Mouse (Mus musculus) gastrocnemius, adult 18-20 months (tissue): ENCODE measurements around the gene Eif4b. TPM values are rescaled to one million over a fixed set of nuclear protein-coding genes. Genes with fewer than 3 reads are reported as not detected.
A peak's percentile ranks its signal among the peaks of the same experiment; 100 is the strongest.

ENCODE experiments used
- DNase-seq: peaks from one replicate; pipeline ENCODE4 v3.0.0; 2021; ENCODE audit warnings: low spot score
- total RNA-seq, 2 experiments: library from RNA; stranded (reverse); gene quantifications; 2 replicates each; pipeline ENCODE4 v1.2.3; 2021

The Eif4b gene
- total RNA-seq, 2 experiments from 2014 or later, result 224 to 227 TPM

DNA sequence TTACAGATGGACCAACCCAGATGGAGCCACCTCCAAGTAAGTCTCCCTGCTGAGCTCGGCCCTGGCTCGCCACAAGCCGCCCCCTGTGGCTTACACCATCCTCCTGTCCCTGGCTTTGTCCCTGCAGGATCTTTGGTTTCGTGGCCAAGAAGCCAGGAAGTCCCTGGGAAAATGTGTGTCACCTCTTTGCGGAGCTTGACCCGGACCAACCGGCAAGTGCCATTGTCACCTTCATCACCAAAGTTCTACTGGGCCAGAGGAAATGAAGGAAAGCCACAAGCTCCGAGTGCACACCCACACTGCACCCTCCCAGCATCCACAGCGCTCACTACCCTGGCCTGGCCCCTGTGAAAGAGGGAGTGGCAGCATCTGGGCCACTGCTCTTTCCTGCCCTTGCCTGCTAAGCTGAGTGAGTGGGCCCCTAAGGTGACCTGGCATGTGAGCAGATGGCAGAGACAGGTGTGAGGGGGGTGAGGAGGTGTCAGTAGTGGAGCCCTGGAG lies 42.2 kb downstream of the Eif4b start:
- no peak for DNase-seq

DNA sequence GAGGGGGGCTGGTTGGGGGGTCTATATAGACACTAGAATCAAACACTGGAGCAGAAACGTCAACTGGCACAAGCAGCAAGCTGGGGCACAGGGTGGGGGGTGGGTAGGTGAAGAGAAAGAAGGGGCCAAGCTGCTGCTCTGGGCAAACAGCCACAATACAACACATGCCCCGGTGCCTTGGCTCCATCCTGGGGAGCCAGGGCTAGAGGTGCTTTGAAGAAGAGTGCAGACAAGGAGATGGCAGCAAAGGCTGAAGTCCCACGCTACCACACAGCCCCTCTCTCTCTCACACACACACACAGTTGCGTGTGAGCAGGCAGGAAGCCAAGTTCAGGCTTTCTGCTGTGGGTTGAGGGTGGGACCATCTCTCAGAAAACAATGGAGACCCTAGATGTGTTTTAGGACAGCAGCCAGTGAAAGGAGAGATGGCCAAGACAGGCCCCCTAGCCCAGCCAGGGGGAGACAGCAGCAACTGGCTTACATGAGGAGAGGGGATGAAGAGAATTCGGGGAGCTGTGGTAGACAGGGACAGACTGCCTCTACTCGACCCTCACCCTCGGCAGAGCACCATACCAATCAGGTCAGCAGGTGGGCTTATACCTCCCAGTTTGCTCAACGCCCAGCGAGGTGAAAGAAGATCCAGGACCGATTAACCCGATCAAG lies 43.3 kb downstream of the Eif4b start:
- no peak for DNase-seq

DNA sequence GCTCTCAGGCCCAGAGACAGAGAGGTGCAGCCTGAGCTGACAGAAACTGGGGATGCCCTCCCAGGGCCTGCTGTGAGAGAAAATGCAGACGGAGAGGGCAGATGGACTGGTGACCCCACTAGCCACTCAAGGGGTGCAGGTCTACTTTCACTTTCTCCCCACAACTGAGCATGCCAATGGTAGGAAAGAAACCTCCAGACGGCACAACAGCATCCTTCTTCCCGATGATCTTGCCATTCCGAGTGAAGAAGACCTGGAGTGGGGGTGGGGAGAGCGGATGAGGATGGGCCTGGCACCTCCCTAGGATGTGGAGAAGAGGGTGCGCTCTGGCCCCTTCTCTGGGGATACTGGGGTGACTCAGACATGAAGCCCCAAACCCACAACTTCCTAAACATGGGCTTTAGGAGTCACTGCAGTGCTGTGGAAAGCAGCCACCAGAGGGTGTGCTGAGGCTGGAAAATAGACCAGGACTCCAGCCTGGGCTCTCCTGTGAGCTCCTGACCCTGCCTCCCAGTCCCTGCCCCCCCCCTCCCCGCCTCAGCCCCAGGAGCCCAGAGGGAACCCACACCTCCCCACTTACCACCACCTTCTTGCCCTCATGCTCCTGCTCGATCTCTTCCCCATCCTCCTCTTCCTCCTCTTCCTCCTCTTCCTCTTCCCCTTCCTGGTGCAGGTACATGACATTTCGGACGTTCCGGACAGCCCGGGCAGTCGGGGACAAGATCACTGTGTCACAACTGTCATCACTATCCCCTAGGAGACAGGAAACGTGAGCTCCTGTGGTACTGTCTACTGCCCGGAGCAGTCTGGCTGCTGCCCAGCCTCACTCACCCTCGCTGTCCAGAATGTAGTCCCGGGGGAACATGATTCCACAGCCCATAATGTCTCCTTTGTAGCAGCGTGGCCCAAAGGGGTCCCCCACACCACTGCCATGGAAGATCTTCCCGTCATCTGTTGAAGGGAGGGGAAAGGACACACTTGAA lies 44.2 kb downstream of the Eif4b start:
- DNase-seq, result peak; percentile 47

DNA sequence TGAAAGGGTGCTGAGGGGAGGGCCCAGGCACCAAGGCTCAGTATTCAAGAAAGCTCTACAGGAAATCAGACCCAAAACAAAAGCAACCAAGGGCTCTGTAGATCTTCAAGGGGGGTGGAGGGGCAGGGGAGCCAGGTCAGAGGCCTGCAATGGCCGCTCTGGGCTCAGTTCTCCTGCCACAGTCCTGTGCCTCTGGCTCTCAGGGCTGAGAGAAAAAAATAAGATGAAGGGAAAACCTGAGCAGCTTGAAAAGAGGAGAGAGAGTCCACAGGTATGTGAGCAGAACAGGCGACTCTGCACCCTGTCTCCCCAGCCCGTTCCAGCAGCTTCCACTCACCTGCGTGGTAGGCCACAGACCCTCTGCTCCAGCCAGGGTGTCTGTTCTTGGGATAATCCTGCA lies 45.0 kb downstream of the Eif4b start:
- no peak for DNase-seq

DNA sequence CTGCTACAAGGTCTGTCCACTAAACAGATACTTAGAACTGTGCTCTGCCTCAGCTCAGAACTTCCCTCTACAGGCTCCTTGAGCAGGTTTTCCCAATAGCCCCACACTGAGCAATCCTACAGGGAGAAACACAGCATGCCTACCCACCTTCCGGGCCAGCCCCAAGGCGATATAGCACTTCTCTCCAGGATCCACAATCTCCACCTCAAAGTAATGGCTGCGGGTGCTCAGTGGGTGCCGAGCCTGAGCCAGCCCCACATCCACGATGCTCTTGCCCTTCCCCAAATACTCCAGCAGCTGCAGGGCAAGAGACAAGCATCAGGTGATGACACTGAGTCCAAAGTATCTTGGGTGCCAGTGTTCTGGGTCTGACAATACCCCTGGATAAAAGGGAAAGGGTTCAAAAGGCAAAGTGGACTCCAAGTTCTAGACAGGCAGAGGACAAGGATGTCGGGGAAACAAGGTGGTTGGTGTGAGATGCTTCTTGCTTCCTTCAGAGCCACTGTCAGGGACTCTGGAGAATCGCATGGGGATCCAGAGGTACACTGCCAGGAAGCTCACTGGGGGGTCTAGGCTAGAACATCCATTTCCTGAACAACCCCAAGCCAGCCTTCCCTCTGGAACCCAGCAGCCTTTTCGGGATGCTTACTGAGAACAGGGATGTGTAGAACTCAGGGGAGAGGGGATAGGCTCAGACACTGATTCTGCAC lies 45.7 kb downstream of the Eif4b start:
- DNase-seq, result no peak

DNA sequence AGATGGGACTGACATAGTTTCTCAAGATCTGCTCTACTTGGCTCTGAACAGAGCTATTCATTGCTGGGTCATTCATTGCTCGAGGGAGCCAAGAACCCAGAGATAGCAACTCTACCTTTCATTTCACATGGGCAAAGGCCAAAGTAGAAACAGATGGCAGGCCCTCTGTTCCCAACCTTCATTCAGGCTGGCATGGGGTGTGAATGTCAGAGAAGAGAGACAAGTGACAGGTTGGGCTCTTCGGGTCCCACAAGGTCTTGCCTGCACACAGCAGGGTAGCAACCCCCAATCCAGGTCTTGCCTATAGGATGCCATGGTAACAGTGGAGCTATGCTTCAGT lies 46.2 kb downstream of the Eif4b start:
- no peak for DNase-seq

DNA sequence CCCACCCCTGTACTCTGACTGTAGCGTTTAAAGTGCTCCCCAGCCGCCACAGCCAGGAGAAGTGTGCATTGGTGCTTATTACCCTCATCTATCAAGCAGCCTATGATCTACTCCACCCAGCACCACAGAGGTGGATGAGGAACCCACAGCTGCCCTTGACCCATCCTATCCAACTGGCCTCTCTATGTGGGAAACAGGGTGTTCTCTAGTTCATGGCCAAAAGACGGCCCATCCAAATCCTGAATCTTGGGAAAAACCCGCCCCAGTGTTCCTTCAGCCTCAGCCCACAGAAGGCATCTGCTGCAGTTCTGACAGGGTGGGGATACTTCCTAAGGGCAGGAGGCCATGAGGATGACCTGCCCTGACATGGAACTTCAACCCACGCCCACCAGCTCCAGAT lies 47.0 kb downstream of the Eif4b start:
- peak; percentile 78 for DNase-seq

DNA sequence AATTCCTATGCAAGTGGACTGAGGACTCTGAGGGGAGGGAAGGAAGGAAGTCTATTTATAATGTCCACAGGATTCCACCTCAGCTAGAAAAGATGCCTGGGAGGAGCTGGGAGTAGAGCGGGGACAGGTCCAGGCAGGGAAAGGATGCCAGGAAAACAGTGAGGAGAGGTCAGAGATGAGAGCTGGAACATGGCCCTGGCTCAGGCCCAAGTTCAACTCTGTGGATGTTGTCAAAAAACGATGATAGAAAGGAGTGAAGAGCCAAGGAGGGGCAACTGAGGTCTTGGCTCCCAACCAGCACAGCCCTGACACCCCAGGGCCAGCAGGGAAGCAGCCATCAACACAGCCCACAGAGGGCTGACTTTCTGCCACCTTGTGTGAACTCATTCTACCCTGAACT lies 52.7 kb downstream of the Eif4b start:
- no peak for DNase-seq

DNA sequence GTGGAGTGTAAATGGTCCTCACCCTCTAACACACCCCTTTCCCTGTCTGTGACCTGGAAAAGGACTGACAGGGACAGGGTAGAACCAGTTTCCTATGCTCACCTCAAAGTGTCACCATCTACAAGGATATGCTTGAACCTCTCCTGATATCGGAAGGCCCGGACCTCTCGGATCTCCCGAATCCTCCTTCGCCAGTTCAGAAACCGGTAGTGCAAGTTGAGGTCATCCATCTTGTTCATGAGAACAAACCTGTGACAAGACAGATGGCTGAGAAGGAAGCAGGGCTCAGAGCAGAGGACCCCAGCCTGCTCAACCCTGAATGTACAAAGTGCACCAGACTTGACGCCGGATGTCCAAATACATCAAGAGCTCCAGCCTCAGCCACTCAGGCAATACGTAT lies 59.7 kb downstream of the Eif4b start:
- DNase-seq, result no peak

DNA sequence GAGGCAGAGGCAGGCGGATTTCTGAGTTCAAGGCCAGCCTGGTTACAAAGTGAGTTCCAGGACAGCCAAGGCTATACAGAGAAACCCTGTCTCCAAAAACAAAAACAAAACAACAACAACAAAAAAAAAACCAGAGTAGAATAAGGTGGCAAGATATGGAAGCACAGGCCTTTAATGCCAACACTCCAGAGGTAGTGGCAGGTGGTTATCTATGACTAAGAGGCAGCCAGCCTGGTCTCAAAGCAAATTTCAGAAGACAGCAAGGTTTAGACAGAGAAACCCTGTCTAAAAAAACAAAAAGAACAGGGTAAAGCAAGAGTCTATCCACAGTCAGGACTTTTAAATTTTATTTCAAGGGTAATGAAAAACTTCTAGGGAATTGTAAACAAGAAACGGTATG lies 61.1 kb downstream of the Eif4b start:
- DNase-seq, result no peak

DNA sequence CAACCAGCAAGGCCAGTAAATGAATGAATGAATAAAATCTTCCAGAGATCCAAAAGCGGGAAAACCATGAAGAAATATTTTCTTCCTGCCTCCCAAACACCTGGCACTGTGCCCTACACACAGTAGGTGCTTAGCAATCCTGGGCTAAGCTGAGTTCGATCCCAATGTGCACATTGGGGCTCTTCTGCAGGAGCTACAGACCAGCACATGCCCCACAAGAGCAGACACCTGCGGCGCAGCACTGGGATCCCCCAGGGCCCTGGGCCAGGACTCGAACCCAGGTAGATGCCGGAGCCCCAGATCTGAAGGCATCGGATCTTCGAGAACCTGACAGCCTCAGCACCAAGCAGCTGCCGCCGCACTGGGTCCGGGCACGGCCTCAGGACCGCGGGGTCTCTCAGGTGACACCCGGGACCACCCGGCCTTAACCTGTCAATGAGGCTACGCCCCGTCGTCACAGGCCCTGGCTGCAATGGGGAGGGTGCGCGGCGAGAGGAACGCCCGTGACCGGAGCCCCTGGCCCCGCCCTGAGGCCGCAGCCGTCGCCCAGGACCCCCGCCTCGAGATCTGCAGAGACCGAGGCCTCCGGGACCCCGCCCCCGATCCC lies 62.1 kb downstream of the Eif4b start:
- DNase-seq, result no peak

DNA sequence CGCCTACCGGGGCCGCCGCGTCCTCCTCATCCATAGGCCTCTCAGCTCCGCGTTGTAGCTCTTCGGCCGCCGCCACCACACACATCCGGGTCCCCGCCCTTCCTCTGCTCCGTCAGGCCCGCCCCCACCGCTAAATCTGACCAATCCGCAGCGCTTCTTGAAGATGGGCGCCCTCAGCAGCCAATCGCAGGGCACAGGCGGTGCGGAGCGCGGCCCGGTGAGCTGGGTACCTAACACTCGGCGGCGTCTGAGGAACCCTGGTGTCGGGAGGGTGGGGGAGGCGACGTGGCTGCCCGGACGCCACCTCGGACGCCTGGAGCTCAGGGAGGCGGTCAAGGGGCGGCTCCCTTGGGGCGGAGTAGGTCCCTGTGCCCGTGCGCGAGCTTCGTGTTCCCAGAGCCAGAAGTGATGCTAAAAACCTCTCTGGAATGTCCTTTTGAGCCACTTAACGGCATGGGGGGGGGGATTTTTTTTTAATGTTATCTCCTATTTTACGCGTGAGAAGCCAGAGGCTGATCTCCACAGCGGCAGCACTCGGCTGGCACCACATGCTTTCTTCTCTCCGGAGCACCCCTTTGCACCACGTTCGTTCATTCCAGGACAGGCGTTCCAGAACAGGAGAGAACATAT lies 62.7 kb downstream of the Eif4b start, which contains the start of gene Spryd3:
Gene Spryd3 (minus strand): TSS at position 106 of the 630 bp plus-strand sequence.
- DNase-seq, result peak; percentile 97

DNA sequence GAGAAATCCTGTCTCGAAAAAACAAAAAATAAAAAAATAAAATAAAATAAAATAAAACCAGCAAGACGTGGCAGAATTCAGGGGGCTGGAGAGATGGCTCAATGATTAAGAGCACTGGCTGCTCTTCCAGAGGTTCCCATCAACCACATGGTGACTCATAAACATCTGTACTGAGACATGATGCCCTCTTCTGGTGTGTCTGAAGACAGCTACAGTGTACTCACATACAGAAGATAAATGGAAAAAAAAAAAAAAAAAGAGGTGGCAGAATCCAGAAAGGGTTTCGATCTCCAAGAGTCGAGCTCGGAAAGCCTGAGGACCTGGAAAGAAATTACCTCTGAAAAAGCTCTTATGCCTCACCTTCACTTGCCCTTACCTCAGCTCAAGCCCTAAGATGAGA lies 67.5 kb downstream of the Eif4b start:
- DNase-seq, result no peak

DNA sequence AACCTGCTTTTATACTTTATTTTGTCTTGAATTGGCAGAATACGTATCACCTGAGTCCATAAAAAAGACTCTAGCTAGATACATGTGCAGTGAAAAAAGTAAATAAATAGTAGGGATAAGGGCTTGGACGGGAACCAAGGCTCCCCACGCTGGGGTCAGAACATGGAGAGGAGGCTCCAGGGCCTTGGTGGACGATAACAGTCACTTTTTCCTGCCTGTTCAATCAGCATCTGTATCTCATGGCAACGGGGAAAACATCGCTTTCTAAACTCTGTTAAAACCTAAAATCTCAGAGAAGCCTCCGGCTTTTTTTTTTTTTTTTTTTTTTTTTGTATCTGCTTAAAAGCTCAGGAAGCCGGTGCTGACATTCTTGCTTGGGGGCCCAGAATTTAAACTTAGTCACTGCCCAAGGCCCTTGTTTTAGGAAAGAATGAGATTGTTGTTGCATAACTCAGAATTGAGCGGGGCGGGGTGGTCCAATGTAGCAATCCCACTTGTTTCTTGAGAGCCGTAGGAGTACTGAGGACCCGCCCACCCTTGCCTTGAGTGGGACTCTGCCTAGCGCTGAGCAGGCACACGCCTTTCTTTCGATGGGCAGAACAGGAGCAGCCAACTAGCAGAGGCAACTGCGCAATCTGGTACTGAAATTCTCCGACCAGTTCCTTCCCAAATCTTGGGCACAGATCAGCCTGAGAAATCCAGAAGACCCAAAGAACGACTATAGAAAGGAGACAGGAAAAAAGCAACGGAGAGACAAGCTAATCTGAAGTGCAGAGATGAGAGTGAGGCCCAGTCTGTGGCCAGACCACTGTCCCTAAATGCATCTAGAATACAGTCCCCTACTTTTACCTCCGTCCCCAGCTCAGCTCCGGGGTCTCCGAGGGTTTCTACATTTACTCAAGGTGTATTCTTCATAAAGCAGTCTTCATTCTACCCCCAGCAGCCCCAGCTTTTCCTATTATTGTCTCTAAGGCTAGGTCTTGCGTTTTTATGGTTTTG lies 69.6 kb downstream of the Eif4b start:
- peak; percentile 67 for DNase-seq

DNA sequence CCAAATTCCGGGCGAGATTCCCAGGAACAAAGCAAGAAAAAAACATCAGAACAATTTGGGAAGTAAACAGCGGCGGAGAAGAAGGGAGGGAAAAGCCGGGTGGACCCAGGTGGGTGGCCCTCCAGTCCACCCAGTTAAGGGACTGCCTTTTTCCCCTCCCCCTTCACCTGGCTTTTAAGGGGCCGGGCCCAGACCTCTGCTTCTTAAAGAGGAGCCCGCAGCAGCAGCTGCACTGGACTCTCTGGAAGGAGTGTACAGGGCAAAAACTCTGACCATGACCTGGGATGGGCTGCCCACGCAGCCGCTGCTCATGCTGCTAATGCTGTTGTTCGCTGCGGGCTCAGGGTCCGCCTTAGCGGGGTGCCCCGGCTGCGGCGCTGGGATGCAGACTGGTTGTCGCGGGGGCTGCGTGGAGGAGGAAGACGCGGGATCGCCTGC lies 70.7 kb downstream of the Eif4b start, which contains the start of gene Igfbp6:
Gene Igfbp6 (plus strand): TSS at position 89 of the 438 bp plus-strand sequence.
- DNase-seq, result peak; percentile 57

DNA sequence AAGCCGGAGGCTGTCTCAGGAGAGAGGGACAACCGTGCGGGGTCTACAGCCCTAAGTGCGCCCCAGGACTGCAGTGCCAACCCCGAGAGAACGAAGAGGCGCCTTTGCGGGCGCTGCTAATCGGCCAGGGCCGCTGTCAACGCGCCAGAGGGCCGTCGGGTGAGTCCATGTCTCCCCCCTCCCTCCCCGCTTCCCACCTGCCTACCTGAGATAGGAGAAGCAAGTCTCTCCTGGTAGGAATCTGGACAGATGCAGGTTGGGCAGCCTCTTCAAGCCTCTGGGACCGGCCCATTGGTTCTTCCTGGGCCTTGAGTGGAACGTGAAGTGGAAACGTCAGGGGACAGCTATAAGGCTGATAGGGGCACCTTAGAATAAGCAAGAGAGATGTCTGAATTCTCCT lies 71.2 kb downstream of the Eif4b start:
- no peak for DNase-seq

DNA sequence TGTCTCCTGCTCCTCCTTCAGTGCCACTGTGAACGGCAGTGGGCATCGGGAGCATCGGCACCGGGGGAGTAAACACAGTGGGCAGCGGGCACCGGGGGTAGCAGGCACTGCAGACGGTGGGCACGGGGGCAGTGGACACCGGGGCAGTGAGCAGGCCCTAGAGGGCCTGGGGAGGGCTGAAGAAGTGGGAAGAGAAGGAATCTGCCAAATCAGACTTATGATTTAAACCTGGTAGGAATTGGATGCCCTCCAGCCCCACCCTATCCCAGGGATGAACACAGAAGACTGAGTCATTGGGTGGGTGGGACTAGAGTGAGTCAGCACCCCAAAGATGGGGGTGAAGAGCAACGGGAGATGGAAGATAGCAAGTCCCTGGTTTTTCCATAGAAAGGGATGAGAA lies 71.8 kb downstream of the Eif4b start:
- DNase-seq, result peak; percentile 75

DNA sequence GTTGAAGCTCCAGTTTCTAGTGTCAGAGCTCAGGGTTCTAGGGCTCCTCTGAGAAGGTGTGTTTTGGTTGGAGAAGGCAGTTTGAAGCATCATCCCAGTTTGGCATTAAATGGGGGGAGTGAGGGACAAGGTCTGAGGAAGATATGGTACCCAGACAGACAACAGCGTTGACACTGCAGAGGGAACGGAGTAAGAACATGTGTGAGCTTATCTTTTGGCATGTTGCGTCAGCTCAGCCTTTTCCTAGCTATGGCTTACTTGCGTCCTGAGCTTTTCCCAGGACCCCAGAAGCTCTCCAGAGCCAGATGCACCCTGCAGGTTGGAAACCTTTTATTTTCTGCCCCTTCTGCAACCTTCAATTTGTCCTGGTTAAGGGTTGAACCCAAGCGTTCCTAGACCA lies 72.5 kb downstream of the Eif4b start:
- DNase-seq, result no peak
